Mouse (Mus musculus): Measurements from ENCODE around the gene Hsd17b12. TPM values are rescaled to one million over a fixed set of nuclear protein-coding genes. Genes with fewer than 3 reads are reported as not detected.

The Hsd17b12 gene
- polyA plus RNA-seq, 1 experiment from 2014 or later, result 124 TPM

GRCm38 (mm10) chr2:93992259-93992658 is 165.5 kb downstream of the Hsd17b12 start:
- 66% methylated on average over 5 of the region's 5 CpGs for WGBS
- DNase-seq (ENCODE audit: low spot score), result no peak

GRCm38 (mm10) chr2:93991336-93991735 is 166.4 kb downstream of the Hsd17b12 start:
- no peaks in the 10 kb centered on the region for H3K9me3 ChIP-seq (ENCODE audit: control insufficient read depth, low read length)
- H3K4me1 ChIP-seq (replicated peaks; ENCODE audit: control insufficient read depth, insufficient read depth), result no peaks in the 10 kb centered on the region
- ATAC-seq (ENCODE audit: low FRiP score, low TSS enrichment) (no peak), DNase-seq (ENCODE audit: low spot score) (no peak)
- H3K36me3 ChIP-seq (ENCODE audit: control insufficient read depth, insufficient read depth, low read length), result peaks cover 22% of the 10 kb centered on the region
- no peaks in the 10 kb centered on the region for H3K27me3 ChIP-seq (ENCODE audit: control insufficient read depth, insufficient read depth, low read length)
- no peak overlapping the region for H3K27ac ChIP-seq (replicated peaks)
- 73% methylated on average over 3 of the region's 3 CpGs for WGBS
- TF ChIP-seq CTCF (IDR thresholded peaks at IDR 0.05; ENCODE audit: low read depth) (no peak), EP300 (optimal IDR thresholded peaks at IDR 0.05) (no peak)
- H3K4me3 ChIP-seq (ENCODE audit: low read depth, low read length), result no peak overlapping the region
- H3K9ac ChIP-seq (ENCODE audit: low read length), result no peak overlapping the region
- no peak overlapping the region for H3K4me2 ChIP-seq (replicated peaks; ENCODE audit: low read depth)

More at GRCm38 (mm10) chr2:93992259-93992658, 165.5 kb downstream of the Hsd17b12 start:
- no peak for ATAC-seq (ENCODE audit: low FRiP score, low TSS enrichment)
- peaks cover 22% of the 10 kb centered on the region for H3K36me3 ChIP-seq (ENCODE audit: control insufficient read depth, insufficient read depth, low read length)
- no peak overlapping the region for H3K4me2 ChIP-seq (replicated peaks; ENCODE audit: low read depth)
- no peaks in the 10 kb centered on the region for H3K27me3 ChIP-seq (ENCODE audit: control insufficient read depth, insufficient read depth, low read length)
- H3K9me3 ChIP-seq (ENCODE audit: control insufficient read depth, low read length), result no peaks in the 10 kb centered on the region
- no peak overlapping the region for H3K9ac ChIP-seq (ENCODE audit: low read length)
- TF ChIP-seq EP300 (optimal IDR thresholded peaks at IDR 0.05) (no peak), CTCF (IDR thresholded peaks at IDR 0.05; ENCODE audit: low read depth) (no peak)
- H3K4me3 ChIP-seq (ENCODE audit: low read depth, low read length), result no peak overlapping the region
- H3K4me1 ChIP-seq (replicated peaks; ENCODE audit: control insufficient read depth, insufficient read depth), result no peaks in the 10 kb centered on the region
- no peak overlapping the region for H3K27ac ChIP-seq (replicated peaks)

- TF ChIP-seq CTCF (IDR thresholded peaks at IDR 0.05; ENCODE audit: low read depth), result no peak
- H3K4me2 ChIP-seq (replicated peaks; ENCODE audit: low read depth), result no peak overlapping the region
- no peak overlapping the region for H3K4me3 ChIP-seq (ENCODE audit: low read depth, low read length)
- DNase-seq (ENCODE audit: low spot score) (no peak), ATAC-seq (ENCODE audit: low FRiP score, low TSS enrichment) (no peak)
- H3K27me3 ChIP-seq (ENCODE audit: control insufficient read depth, insufficient read depth, low read length), result no peaks in the 10 kb centered on the region
- H3K36me3 ChIP-seq (ENCODE audit: control insufficient read depth, insufficient read depth, low read length), result peaks cover 11% of the 10 kb centered on the region
- no peak overlapping the region for H3K27ac ChIP-seq (replicated peaks)
- H3K9me3 ChIP-seq (ENCODE audit: control insufficient read depth, low read length), result no peaks in the 10 kb centered on the region
- no peak overlapping the region for H3K9ac ChIP-seq (ENCODE audit: low read length)
- WGBS, result 89% methylated on average over 2 of the region's 2 CpGs
- H3K4me1 ChIP-seq (replicated peaks; ENCODE audit: control insufficient read depth, insufficient read depth), result no peaks in the 10 kb centered on the region
Observed at GRCm38 (mm10) chr2:93988440-93988839, 169.3 kb downstream of the Hsd17b12 start.

Small RNA genes within 50 kb of the gene (microRNA-seq; reads per million reads assigned to microRNA genes)
- gene Gm23630, result not detected

Other genes starting within 250 kb of the Hsd17b12 start
- 70.7 and 82.0 TPM in 2 replicates for gene Gm13889, start 200.8 kb downstream of the Hsd17b12 start, polyA plus RNA-seq (2015; fragmentation: Nextera tagmentation; extraction: Ambion mirVana)
- not detected in 2 replicates for gene Gm27027, start 161.6 kb downstream of the Hsd17b12 start, polyA plus RNA-seq (2015; fragmentation: Nextera tagmentation; extraction: Ambion mirVana)
- gene Alkbh3, start 147.2 kb downstream of the Hsd17b12 start, polyA plus RNA-seq (2015; fragmentation: Nextera tagmentation; extraction: Ambion mirVana), result 46.2 and 50.4 TPM in 2 replicates
- gene Ttc17, start 248.7 kb upstream of the Hsd17b12 start, polyA plus RNA-seq (2015; fragmentation: Nextera tagmentation; extraction: Ambion mirVana), result 11.2 and 11.8 TPM in 2 replicates